Mouse (Mus musculus) layer of hippocampus, adult 18-20 months (tissue): ENCODE results near the gene Nkx3-2. TPM values are rescaled to one million over a fixed set of nuclear protein-coding genes. Genes with fewer than 3 reads are reported as not detected.

Source experiments
- DNase-seq, 2 experiments: peaks; one replicate each; pipeline ENCODE4 v3.0.0; 2022; ENCODE audit warnings: low spot score in 2 of 2
- long read RNA-seq: library from polyadenylated mRNA; stranded (forward); transcript quantifications from one replicate; pipeline ENCODE4 v2.0.0, GENCODE M21; 2021
- total RNA-seq, 2 experiments: library from RNA; stranded (reverse); gene quantifications; 2 replicates each; pipeline ENCODE4 v1.2.3; 2021

Nkx3-2 gene
- not detected for total RNA-seq
- long read RNA-seq: 0 reads

- no peak for DNase-seq
These were observed at the start of gene Nkx3-2 for GRCm38 (mm10) chr5:41763731-41764721. Nkx3-2 (minus strand) TSS chr5:41764501.

GRCm38 (mm10) chr5:41812516-41812915 is 48.2 kb upstream of the Nkx3-2 start:
- DNase-seq: no peak

- no peak for DNase-seq
These were observed 47.0 kb upstream of the Nkx3-2 start for GRCm38 (mm10) chr5:41811279-41811678.

- no peak for DNase-seq
These were observed 43.1 kb upstream of the Nkx3-2 start for GRCm38 (mm10) chr5:41807383-41807782.

GRCm38 (mm10) chr5:41806176-41806575 is 41.9 kb upstream of the Nkx3-2 start:
- DNase-seq: no peak

- no peak for DNase-seq
These were observed 40.8 kb upstream of the Nkx3-2 start for GRCm38 (mm10) chr5:41805085-41805484.

- DNase-seq: no peak
These were observed 40.3 kb upstream of the Nkx3-2 start for GRCm38 (mm10) chr5:41804643-41805042.

- no peak for DNase-seq
These were observed 37.3 kb upstream of the Nkx3-2 start for GRCm38 (mm10) chr5:41801622-41802021.

GRCm38 (mm10) chr5:41794434-41794833 is 30.1 kb upstream of the Nkx3-2 start:
- no peak for DNase-seq

- no peak for DNase-seq
These were observed 26.2 kb upstream of the Nkx3-2 start for GRCm38 (mm10) chr5:41790517-41790916.

GRCm38 (mm10) chr5:41788877-41789276 is 24.6 kb upstream of the Nkx3-2 start:
- DNase-seq: no peak

- DNase-seq: no peak
These were observed 17.6 kb upstream of the Nkx3-2 start for GRCm38 (mm10) chr5:41781890-41782289.

GRCm38 (mm10) chr5:41780026-41780425 is 15.7 kb upstream of the Nkx3-2 start:
- DNase-seq: no peak

- no peak for DNase-seq
These were observed 11.4 kb upstream of the Nkx3-2 start for GRCm38 (mm10) chr5:41775728-41776127.

- no peak for DNase-seq
These were observed 11.0 kb upstream of the Nkx3-2 start for GRCm38 (mm10) chr5:41775273-41775672.

GRCm38 (mm10) chr5:41768382-41769040 is 4.2 kb upstream of the Nkx3-2 start:
- peak; percentile 75 to 94 for DNase-seq

- no peak for DNase-seq
These were observed 3.2 kb upstream of the Nkx3-2 start for GRCm38 (mm10) chr5:41767296-41768200.

GRCm38 (mm10) chr5:41766406-41767010 is 2.2 kb upstream of the Nkx3-2 start:
- no peak for DNase-seq

GRCm38 (mm10) chr5:41765626-41766405 is 1.5 kb upstream of the Nkx3-2 start:
- DNase-seq: no peak
